Mouse (Mus musculus): ENCODE measurements around the gene Olfr560. TPM values are rescaled to one million over a fixed set of nuclear protein-coding genes. Genes with fewer than 3 reads are reported as not detected.

The Olfr560 gene
- polyA plus RNA-seq, 1 experiment from 2014 or later = not detected

- DNase-seq (no peak), ATAC-seq (no peak)
- Histone ChIP-seq H3K9ac (replicated peaks) (no peak within 1 kb of the TSS), H3K4me1 (ENCODE audit: insufficient read depth) (no peaks in the 10 kb centered on the region), H3K27me3 (ENCODE audit: insufficient read depth, low read length) (no peaks in the 10 kb centered on the region), H3K4me3 (ENCODE audit: low read depth, low read length) (no peak within 1 kb of the TSS), H3K9me3 (ENCODE audit: low read length) (no peaks in the 10 kb centered on the region), H3K27ac (ENCODE audit: low read depth) (no peak within 1 kb of the TSS), H3K4me2 (ENCODE audit: low read depth, low read length) (no peak within 1 kb of the TSS), H3K36me3 (replicated peaks; ENCODE audit: insufficient read depth, low read length) (no peaks in the 10 kb centered on the region)
- TF ChIP-seq EP300 (IDR thresholded peaks at IDR 0.05; ENCODE audit: low read depth) (no peak), CTCF (IDR thresholded peaks at IDR 0.05; ENCODE audit: low read depth) (no peak)
- 22% methylated on average over 1 of the region's 1 CpGs for WGBS (ENCODE audit: insufficient replicate concordance)
Measured at GRCm38 (mm10) chr7:102718970-102719369, 40.2 kb downstream of the Olfr560 start, which contains the start of gene Olfr33. TSS of gene Olfr33 (minus strand) at chr7:102719070.

- no peak within 1 kb of the TSS for H3K4me2 ChIP-seq (ENCODE audit: low read depth, low read length)
- no peak within 1 kb of the TSS for H3K4me3 ChIP-seq (ENCODE audit: low read depth, low read length)
- DNase-seq (no peak), ATAC-seq (no peak)
- no peaks in the 10 kb centered on the region for H3K4me1 ChIP-seq (ENCODE audit: insufficient read depth)
- H3K27me3 ChIP-seq (ENCODE audit: insufficient read depth, low read length) = no peaks in the 10 kb centered on the region
- H3K27ac ChIP-seq (ENCODE audit: low read depth) = no peak within 1 kb of the TSS
- H3K9ac ChIP-seq (replicated peaks) = no peak within 1 kb of the TSS
- H3K36me3 ChIP-seq (replicated peaks; ENCODE audit: insufficient read depth, low read length) = no peaks in the 10 kb centered on the region
- no peak for TF ChIP-seq CTCF (IDR thresholded peaks at IDR 0.05; ENCODE audit: low read depth)
- no peak for TF ChIP-seq EP300 (IDR thresholded peaks at IDR 0.05; ENCODE audit: low read depth)
- no peaks in the 10 kb centered on the region for H3K9me3 ChIP-seq (ENCODE audit: low read length)
Measured at GRCm38 (mm10) chr7:102701915-102702314, 57.3 kb downstream of the Olfr560 start, which contains the start of gene Olfr558. TSS of gene Olfr558 (plus strand) at chr7:102702215.

Other genes with a start within 250 kb of the Olfr560 start
- not detected in 2 replicates for gene Olfr547, start 224.6 kb downstream of the Olfr560 start, polyA plus RNA-seq (2015; fragmentation: Nextera tagmentation; extraction: Ambion mirVana)
- not detected in 2 replicates for gene Olfr548-ps1, start 218.5 kb downstream of the Olfr560 start, polyA plus RNA-seq (2015; fragmentation: Nextera tagmentation; extraction: Ambion mirVana)
- gene Olfr549, start 209.5 kb downstream of the Olfr560 start, polyA plus RNA-seq (2015; fragmentation: Nextera tagmentation; extraction: Ambion mirVana) = not detected in 2 replicates
- 0.42 and 0.64 TPM in 2 replicates for gene Trim21, start 193.9 kb downstream of the Olfr560 start, polyA plus RNA-seq (2015; fragmentation: Nextera tagmentation; extraction: Ambion mirVana)
- not detected in 2 replicates for gene Olfr550, start 187.9 kb downstream of the Olfr560 start, polyA plus RNA-seq (2015; fragmentation: Nextera tagmentation; extraction: Ambion mirVana)
- not detected in 2 replicates for gene Olfr551, start 167.5 kb downstream of the Olfr560 start, polyA plus RNA-seq (2015; fragmentation: Nextera tagmentation; extraction: Ambion mirVana)
- not detected in 2 replicates for gene Olfr552, start 161.6 kb downstream of the Olfr560 start, polyA plus RNA-seq (2015; fragmentation: Nextera tagmentation; extraction: Ambion mirVana)
- not detected in 2 replicates for gene Olfr553, start 141.1 kb downstream of the Olfr560 start, polyA plus RNA-seq (2015; fragmentation: Nextera tagmentation; extraction: Ambion mirVana)
- gene Olfr554, start 120.9 kb downstream of the Olfr560 start, polyA plus RNA-seq (2015; fragmentation: Nextera tagmentation; extraction: Ambion mirVana) = not detected in 2 replicates
- gene Olfr555, start 100.5 kb downstream of the Olfr560 start, polyA plus RNA-seq (2015; fragmentation: Nextera tagmentation; extraction: Ambion mirVana) = not detected in 2 replicates
- gene Olfr556, start 94.5 kb downstream of the Olfr560 start, polyA plus RNA-seq (2015; fragmentation: Nextera tagmentation; extraction: Ambion mirVana) = not detected in 2 replicates
- gene Trim68, start 72.0 kb downstream of the Olfr560 start, polyA plus RNA-seq (2015; fragmentation: Nextera tagmentation; extraction: Ambion mirVana) = 1.4 and 1.7 TPM in 2 replicates
- not detected in 2 replicates for gene Olfr557, start 63.5 kb downstream of the Olfr560 start, polyA plus RNA-seq (2015; fragmentation: Nextera tagmentation; extraction: Ambion mirVana)
- 0.04 TPM in 1 of 2 replicates, not detected in the other for gene Olfr558, start 57.2 kb downstream of the Olfr560 start, polyA plus RNA-seq (2015; fragmentation: Nextera tagmentation; extraction: Ambion mirVana)
- not detected in 2 replicates for gene Olfr33, start 40.3 kb downstream of the Olfr560 start, polyA plus RNA-seq (2015; fragmentation: Nextera tagmentation; extraction: Ambion mirVana)
- not detected in 2 replicates for gene Olfr559, start 31.9 kb downstream of the Olfr560 start, polyA plus RNA-seq (2015; fragmentation: Nextera tagmentation; extraction: Ambion mirVana)
- gene Olfr78, start 105 bp upstream of the Olfr560 start, polyA plus RNA-seq (2015; fragmentation: Nextera tagmentation; extraction: Ambion mirVana) = 0.04 TPM in 1 of 2 replicates, not detected in the other
- gene Olfr561, start 11.9 kb upstream of the Olfr560 start, polyA plus RNA-seq (2015; fragmentation: Nextera tagmentation; extraction: Ambion mirVana) = not detected in 2 replicates
- not detected in 2 replicates for gene Olfr564, start 44.1 kb upstream of the Olfr560 start, polyA plus RNA-seq (2015; fragmentation: Nextera tagmentation; extraction: Ambion mirVana)
- gene Olfr566, start 99.4 kb upstream of the Olfr560 start, polyA plus RNA-seq (2015; fragmentation: Nextera tagmentation; extraction: Ambion mirVana) = not detected in 2 replicates
- gene Olfr568, start 117.8 kb upstream of the Olfr560 start, polyA plus RNA-seq (2015; fragmentation: Nextera tagmentation; extraction: Ambion mirVana) = not detected in 2 replicates
- gene Olfr569, start 131.5 kb upstream of the Olfr560 start, polyA plus RNA-seq (2015; fragmentation: Nextera tagmentation; extraction: Ambion mirVana) = not detected in 2 replicates
- gene Olfr570, start 135.2 kb upstream of the Olfr560 start, polyA plus RNA-seq (2015; fragmentation: Nextera tagmentation; extraction: Ambion mirVana) = not detected in 2 replicates
- not detected in 2 replicates for gene Olfr571, start 158.2 kb upstream of the Olfr560 start, polyA plus RNA-seq (2015; fragmentation: Nextera tagmentation; extraction: Ambion mirVana)
- gene Olfr572, start 165.0 kb upstream of the Olfr560 start, polyA plus RNA-seq (2015; fragmentation: Nextera tagmentation; extraction: Ambion mirVana) = not detected in 2 replicates
- gene Olfr573-ps1, start 183.2 kb upstream of the Olfr560 start, polyA plus RNA-seq (2015; fragmentation: Nextera tagmentation; extraction: Ambion mirVana) = not detected in 2 replicates
- gene Olfr574, start 189.1 kb upstream of the Olfr560 start, polyA plus RNA-seq (2015; fragmentation: Nextera tagmentation; extraction: Ambion mirVana) = not detected in 2 replicates
- gene Olfr575, start 199.4 kb upstream of the Olfr560 start, polyA plus RNA-seq (2015; fragmentation: Nextera tagmentation; extraction: Ambion mirVana) = not detected in 2 replicates
- not detected in 2 replicates for gene Olfr576, start 203.3 kb upstream of the Olfr560 start, polyA plus RNA-seq (2015; fragmentation: Nextera tagmentation; extraction: Ambion mirVana)
- gene Olfr577, start 216.6 kb upstream of the Olfr560 start, polyA plus RNA-seq (2015; fragmentation: Nextera tagmentation; extraction: Ambion mirVana) = not detected in 2 replicates
- not detected in 2 replicates for gene Olfr578, start 230.0 kb upstream of the Olfr560 start, polyA plus RNA-seq (2015; fragmentation: Nextera tagmentation; extraction: Ambion mirVana)